Mouse (Mus musculus) brain, embryonic 14.5 days (tissue): ENCODE measurements at regions not wholly inside any gene's neighbourhood (a gene's known extent, or its start where the extent isn't known, plus 50 kb on each side); places are given as distances from the start of the nearest gene placed in this dataset.
A peak's percentile ranks its signal among the peaks of the same experiment; 100 is the strongest.

ENCODE experiments used
- DNase-seq: peaks from one replicate; pipeline ENCODE4 v3.0.0-alpha.2; 2011; ENCODE audit warnings: low read depth
- CTCF ChIP-seq: fragments of 200-500 bp; IDR thresholded peaks from 2 replicates; pipeline ENCODE4 v1.5.1; 2012; ENCODE audit warnings: inconsistent platforms, mild to moderate bottlenecking, moderate library complexity, borderline replicate concordance; ENCODE audit not compliant: insufficient read depth, insufficient read length; ENCODE audit errors: extremely low read depth
- POLR2A ChIP-seq: fragments of 200-500 bp; IDR thresholded peaks from 2 replicates; pipeline ENCODE4 v1.6.1; 2012; ENCODE audit warnings: mild to moderate bottlenecking, inconsistent platforms, borderline replicate concordance; ENCODE audit not compliant: poor library complexity, insufficient read depth, insufficient read length, severe bottlenecking; ENCODE audit errors: extremely low read depth

GRCm38 (mm10) chr3:78691499-78691898 lies 594.8 kb downstream of the Rapgef2 start:
- no peak for TF ChIP-seq CTCF
- TF ChIP-seq POLR2A = no peak
- peak; percentile 49 for DNase-seq

GRCm38 (mm10) chr3:78677656-78678055 lies 608.7 kb downstream of the Rapgef2 start:
- no peak for TF ChIP-seq CTCF
- TF ChIP-seq POLR2A = no peak
- DNase-seq = peak; percentile 69

- TF ChIP-seq POLR2A (no peak), CTCF (no peak)
- no peak for DNase-seq
These were observed 609.5 kb downstream of the Rapgef2 start for GRCm38 (mm10) chr3:78676806-78677205.

GRCm38 (mm10) chr3:78674529-78675187 lies 611.7 kb downstream of the Rapgef2 start:
- no peak for DNase-seq
- no peak for TF ChIP-seq CTCF
- TF ChIP-seq POLR2A = no peak

GRCm38 (mm10) chr3:78668050-78668449 lies 618.3 kb downstream of the Rapgef2 start:
- DNase-seq = no peak
- no peak for TF ChIP-seq CTCF
- TF ChIP-seq POLR2A = no peak

- DNase-seq = no peak
- TF ChIP-seq CTCF (no peak), POLR2A (no peak)
These were observed 618.8 kb downstream of the Rapgef2 start for GRCm38 (mm10) chr3:78667374-78668023.

- DNase-seq = peak; percentile 21
- TF ChIP-seq POLR2A (no peak), CTCF (no peak)
These were observed 638.2 kb downstream of the Rapgef2 start for GRCm38 (mm10) chr3:78648115-78648514.

- peak; percentile 28 for DNase-seq
- TF ChIP-seq POLR2A = no peak
- no peak for TF ChIP-seq CTCF
These were observed 650.9 kb downstream of the Rapgef2 start for GRCm38 (mm10) chr3:78635386-78635785.

GRCm38 (mm10) chr3:78618900-78619299 lies 667.4 kb downstream of the Rapgef2 start:
- TF ChIP-seq POLR2A (no peak), CTCF (peak; percentile 54; the same call in 1 of the 2 replicates)
- peak; percentile 78 for DNase-seq

- no peak for TF ChIP-seq CTCF
- TF ChIP-seq POLR2A = no peak
- peak; percentile 78 for DNase-seq
These were observed 691.5 kb downstream of the Rapgef2 start for GRCm38 (mm10) chr3:78594718-78595236.

GRCm38 (mm10) chr3:78594305-78594704 lies 692.0 kb downstream of the Rapgef2 start:
- TF ChIP-seq CTCF (no peak), POLR2A (no peak)
- no peak for DNase-seq
